ENCODE assay signal across 16 mouse cellular contexts in the genomic region with DNA sequence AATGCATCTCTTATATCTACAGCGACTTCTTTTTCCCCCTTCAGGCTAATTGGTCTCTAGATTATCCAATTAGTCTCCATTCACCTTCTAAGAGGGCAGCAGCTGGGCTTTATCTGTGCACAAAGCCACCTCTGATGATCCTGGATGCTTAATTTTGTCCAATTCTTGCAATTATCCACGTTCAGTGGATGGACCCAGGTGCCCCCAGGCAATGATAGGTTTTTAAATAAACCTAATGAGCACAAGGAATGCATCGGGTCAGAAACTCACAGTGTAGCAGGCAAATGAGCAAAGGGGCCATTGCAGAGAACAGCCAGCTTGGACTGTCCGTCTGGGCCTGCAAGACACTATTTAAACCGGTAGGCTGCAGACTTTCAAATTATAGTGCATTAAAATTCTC. TPM values are rescaled to one million over a fixed set of nuclear protein-coding genes. Genes with fewer than 3 reads are reported as not detected.
DNase-seq lines count a peak whose midpoint lies in the region; ATAC-seq lines count a peak whose summit lies in the region.
"Had no signal": no experiment of that assay in that cellular context is flagged by ENCODE, and none has a peak within 500 bp of the region (broad histone marks: within the 10 kb centered on the region; RNA-seq: fewer than 3 reads in every experiment).

No protein-coding gene starts in this region.

- peaks cover 20% of the 10 kb centered on the region for H3K4me1 ChIP-seq in heart, embryonic 12.5 days (replicated peaks)
- H3K4me1 ChIP-seq in liver, embryonic 12.5 days, result peaks cover 29% of the 10 kb centered on the region
- H3K4me1 ChIP-seq in forebrain, embryonic 14.5 days (ENCODE audit: control insufficient read depth, insufficient read depth, low read length), result peaks cover 9% of the 10 kb centered on the region; the same call in 1 of the 2 replicates
- H3K4me1 ChIP-seq: hindbrain, embryonic 15.5 days had no signal

- 72% methylated on average over 5 of the region's 5 CpGs for WGBS in heart, embryonic 12.5 days
- WGBS in liver, embryonic 12.5 days (ENCODE audit: insufficient replicate concordance), result 61% methylated on average over 5 of the region's 5 CpGs
- 5% methylated on average over 5 of the region's 5 CpGs for WGBS in forebrain, embryonic 14.5 days

- H3K4me3 ChIP-seq in heart, embryonic 12.5 days, result no peak overlapping the region
- H3K4me3 ChIP-seq in liver, embryonic 12.5 days, result no peak overlapping the region
- no peak overlapping the region for H3K4me3 ChIP-seq in forebrain, embryonic 14.5 days (ENCODE audit: low read depth, low read length)
- H3K4me3 ChIP-seq: heart, embryonic 15.5 days; hindbrain, embryonic 15.5 days; left cerebral cortex, adult 2 months; limb, embryonic 15.5 days had no signal

- H3K9me3 ChIP-seq in heart, embryonic 12.5 days (replicated peaks), result no peaks in the 10 kb centered on the region
- H3K9me3 ChIP-seq in liver, embryonic 12.5 days (replicated peaks), result no peaks in the 10 kb centered on the region
- H3K9me3 ChIP-seq in forebrain, embryonic 14.5 days (replicated peaks; ENCODE audit: control insufficient read depth, low read length), result no peaks in the 10 kb centered on the region
- H3K9me3 ChIP-seq: heart, embryonic 15.5 days; hindbrain, embryonic 15.5 days; limb, embryonic 15.5 days had no signal

- H3K27ac ChIP-seq in heart, embryonic 12.5 days (ENCODE audit: poor library complexity, severe bottlenecking), result no peak overlapping the region
- H3K27ac ChIP-seq in liver, embryonic 12.5 days, result 0 out of 2 replicates have a peak overlapping the region, but pooled peaks have one; percentile 23
- H3K27ac ChIP-seq in forebrain, embryonic 14.5 days (ENCODE audit: low read depth, low read length), result no peak overlapping the region
- H3K27ac ChIP-seq: heart, embryonic 15.5 days; hindbrain, embryonic 15.5 days; left cerebral cortex, adult 2 months; limb, embryonic 15.5 days had no signal

- H3K36me3 ChIP-seq in heart, embryonic 12.5 days, result no peaks in the 10 kb centered on the region
- H3K36me3 ChIP-seq in liver, embryonic 12.5 days, result no peaks in the 10 kb centered on the region
- no peaks in the 10 kb centered on the region for H3K36me3 ChIP-seq in forebrain, embryonic 14.5 days (ENCODE audit: control insufficient read depth, insufficient read depth, low read length)
- H3K36me3 ChIP-seq: heart, embryonic 15.5 days; hindbrain, embryonic 15.5 days; limb, embryonic 15.5 days had no signal

- H3K9ac ChIP-seq in heart, embryonic 12.5 days, result no peak overlapping the region
- no peak overlapping the region for H3K9ac ChIP-seq in liver, embryonic 12.5 days
- H3K9ac ChIP-seq in forebrain, embryonic 14.5 days (ENCODE audit: low read length), result no peak overlapping the region
- H3K9ac ChIP-seq: heart, embryonic 15.5 days; hindbrain, embryonic 15.5 days; limb, embryonic 15.5 days had no signal

- no peak overlapping the region for H3K4me2 ChIP-seq in heart, embryonic 12.5 days
- no peak overlapping the region for H3K4me2 ChIP-seq in liver, embryonic 12.5 days
- H3K4me2 ChIP-seq in forebrain, embryonic 14.5 days (ENCODE audit: low read length), result no peak overlapping the region
- H3K4me2 ChIP-seq: heart, embryonic 15.5 days; hindbrain, embryonic 15.5 days; limb, embryonic 15.5 days had no signal

- peak; percentile 42 for DNase-seq in heart, adult 11 months
- no peak for DNase-seq in liver
- DNase-seq in brain, adult 2 months (ENCODE audit: low read depth, low spot score), result peak; percentile 3
- peak; percentile 41 for DNase-seq in forebrain, embryonic 14.5 days (ENCODE audit: low spot score)
- DNase-seq in adrenal gland, adult 18-20 months (ENCODE audit: low spot score in 2 of 2), result no peak
- DNase-seq in cerebellum, postnatal 14 days, result no peak
- DNase-seq: B cell, adult 2 months; cerebellum, adult 18-20 months; gastrocnemius, postnatal 36 days had no signal

- no peaks in the 10 kb centered on the region for H3K27me3 ChIP-seq in heart, embryonic 12.5 days (replicated peaks)
- no peaks in the 10 kb centered on the region for H3K27me3 ChIP-seq in liver, embryonic 12.5 days (replicated peaks)
- 0 out of 2 replicates have a peak, but pooled peaks cover 6% of the 10 kb centered on the region for H3K27me3 ChIP-seq in forebrain, embryonic 14.5 days (replicated peaks; ENCODE audit: control insufficient read depth, insufficient read depth, low read length)
- H3K27me3 ChIP-seq: heart, embryonic 15.5 days; hindbrain, embryonic 15.5 days; limb, embryonic 15.5 days had no signal

- ATAC-seq in heart, embryonic 12.5 days (ENCODE audit: insufficient number of reproducible peaks, low FRiP score), result no peak
- no peak for ATAC-seq in liver, embryonic 12.5 days
- ATAC-seq in forebrain, embryonic 14.5 days, result peak; percentile 34; the same call in 1 of the 2 replicates

RNA-seq across cellular contexts. Expression of gene Rfx8, which starts 10.1 kb away (rescaled TPM):
- polyA plus RNA-seq in heart, embryonic 12.5 days (2016; fragmentation: Nextera tagmentation; extraction: Ambion mirVana), result 0.69 and 1.2 TPM in 2 replicates
- 0.12 TPM in 2 replicates for polyA plus RNA-seq in liver, embryonic 12.5 days (2016; fragmentation: Nextera tagmentation; extraction: Ambion mirVana)
- polyA plus RNA-seq in forebrain, embryonic 14.5 days (2014; fragmentation: Nextera tagmentation; extraction: Ambion mirVana), result 0.19 and 0.32 TPM in 2 replicates
- not detected for total RNA-seq in adrenal gland, adult 18-20 months (2021)
- total RNA-seq: gastrocnemius, postnatal 36 days; megakaryocyte-erythroid progenitor cell, adult 5-6 weeks had no signal

Comparison
In these comparisons a context has a peak if more than half of its experiments do, and no peak if none do; other contexts are left out.
1. DNase-seq: peak in heart, adult 11 months (single experiment), brain, adult 2 months (single experiment) and forebrain, embryonic 14.5 days (single experiment); none in liver (single experiment), adrenal gland, adult 18-20 months (0 of 2) and cerebellum, postnatal 14 days (0 of 2).